Mouse (Mus musculus) limb, embryonic 14.5 days (tissue): ENCODE data around the gene Slc16a5. TPM values are rescaled to one million over a fixed set of nuclear protein-coding genes. Genes with fewer than 3 reads are reported as not detected.

Experiments used
- ATAC-seq: fragments of 200-750 bp; cut with Nextera tagmentation; 2 replicates; pipeline ENCODE4 v1.8.0; 2017; ENCODE audit warnings: low read depth, moderate number of reproducible peaks, moderate TSS enrichment; ENCODE audit not compliant: low FRiP score
- DNase-seq: peaks from one replicate; pipeline ENCODE4 v3.0.0-alpha.2; 2015; ENCODE audit warnings: low spot score
- H3K27ac ChIP-seq: fragments of 300-500 bp; sonication (generic); replicated peaks from 2 replicates; pipeline ENCODE4 v1.5.1; 2014; ENCODE audit warnings: low read depth, mild to moderate bottlenecking, low read length, moderate library complexity, mixed read lengths
- H3K27me3 ChIP-seq: fragments of 300-500 bp; sonication (generic); 2 replicates; pipeline ENCODE4 v1.6.1; 2014; ENCODE audit warnings: low read length, mixed read lengths; ENCODE audit not compliant: control insufficient read depth, insufficient read depth
- H3K36me3 ChIP-seq: fragments of 300-500 bp; sonication (generic); 2 replicates; pipeline ENCODE4 v1.6.1; 2014; ENCODE audit warnings: mild to moderate bottlenecking, low read length, moderate library complexity, mixed read lengths; ENCODE audit not compliant: control insufficient read depth, insufficient read depth
- H3K4me1 ChIP-seq: fragments of 300-500 bp; sonication (generic); 2 replicates; pipeline ENCODE4 v1.6.1; 2014; ENCODE audit warnings: antibody characterized with exemption, low read length, mixed read lengths; ENCODE audit not compliant: control insufficient read depth, insufficient read depth
- H3K4me2 ChIP-seq: fragments of 300-500 bp; sonication (generic); replicated peaks from 2 replicates; pipeline ENCODE4 v1.6.1; 2014; ENCODE audit warnings: low read depth, mild to moderate bottlenecking, low read length, moderate library complexity; ENCODE audit not compliant: severe bottlenecking
- H3K4me3 ChIP-seq: fragments of 300-500 bp; sonication (generic); replicated peaks from 2 replicates; pipeline ENCODE4 v1.5.1; 2014; ENCODE audit warnings: low read length
- H3K9ac ChIP-seq: fragments of 300-500 bp; sonication (generic); 2 replicates; pipeline ENCODE4 v1.6.1; 2014; ENCODE audit warnings: mild to moderate bottlenecking, low read depth, low read length, moderate library complexity; ENCODE audit not compliant: severe bottlenecking
- H3K9me3 ChIP-seq: fragments of 300-500 bp; sonication (generic); 2 replicates; pipeline ENCODE4 v1.6.1; 2016; ENCODE audit warnings: low read length; ENCODE audit not compliant: control insufficient read depth
- POLR2A ChIP-seq: fragments of 200-500 bp; IDR thresholded peaks from 2 replicates; pipeline ENCODE4 v1.8.0; 2012; ENCODE audit warnings: inconsistent platforms, mild to moderate bottlenecking, moderate library complexity, borderline replicate concordance; ENCODE audit not compliant: insufficient read depth, insufficient read length; ENCODE audit errors: extremely low read depth
- WGBS: fragments of 180-500 bp; shearing (Covaris S2); extraction: QIAGEN DNeasy Blood & Tissue Kit; methylation state at CpG from one replicate; pipeline ENCODE4 v1.1.7; 2014; 5-methylcytosine and 5-hydroxymethylcytosine counted together
- polyA plus RNA-seq, 2 experiments: library from polyadenylated mRNA; depleted of rRNA in 1 of 2; stranded (reverse) in 1 of 2; unstranded in 1 of 2; fragments of >200 nt; fragmentation: Nextera tagmentation in 1 of 2; extraction: Ambion mirVana in 1 of 2; gene quantifications; 2 replicates each; pipeline versions ENCODE4 v1.2.1 to v1.2.3; 2012 to 2014

Slc16a5 gene
- polyA plus RNA-seq, 2 experiments = 0.04 TPM; not detected in 1

DNA sequence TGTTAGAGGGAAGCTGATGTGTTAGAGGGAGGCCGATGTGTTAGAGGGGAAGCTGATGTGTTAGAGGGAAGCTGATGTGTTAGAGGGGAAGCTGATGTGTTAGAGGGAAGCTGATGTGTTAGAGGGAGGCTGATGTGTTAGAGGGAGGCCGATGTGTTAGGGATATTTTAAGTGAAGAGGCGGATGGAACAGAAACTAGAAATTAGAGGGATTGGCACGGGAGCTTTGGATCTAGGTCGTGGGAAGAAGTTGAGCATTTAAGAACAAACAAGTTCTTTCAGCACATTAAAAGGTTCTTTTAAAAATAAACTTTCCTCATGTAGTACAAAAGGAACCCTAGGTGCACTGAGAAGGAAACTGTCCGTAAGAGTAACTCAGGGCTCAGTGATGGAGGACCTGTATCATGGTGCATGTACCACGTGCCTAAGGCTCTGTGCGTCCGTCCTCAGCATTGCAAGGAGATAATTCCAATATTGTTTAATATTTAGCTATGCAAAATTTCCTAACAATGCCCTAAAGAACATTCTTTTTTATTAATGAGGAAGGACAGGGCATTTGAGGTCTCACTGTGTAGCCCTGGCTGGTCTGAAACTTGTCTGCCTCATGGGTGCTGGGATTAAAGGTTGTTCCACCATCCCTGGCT is 16.1 kb downstream of the Slc16a5 start:
- no peak overlapping the region for H3K4me3 ChIP-seq
- no peak overlapping the region for H3K4me2 ChIP-seq
- no peak overlapping the region for H3K9ac ChIP-seq
- peaks cover 8% of the 10 kb centered on the region; the same call in 1 of the 2 replicates for H3K4me1 ChIP-seq
- H3K27me3 ChIP-seq = no peaks in the 10 kb centered on the region
- 86% methylated on average over 9 of the region's 9 CpGs for WGBS
- no peaks in the 10 kb centered on the region for H3K9me3 ChIP-seq
- ATAC-seq = no peak
- no peaks in the 10 kb centered on the region for H3K36me3 ChIP-seq
- no peak overlapping the region for H3K27ac ChIP-seq
- no peak for TF ChIP-seq POLR2A
- no peak for DNase-seq

DNA sequence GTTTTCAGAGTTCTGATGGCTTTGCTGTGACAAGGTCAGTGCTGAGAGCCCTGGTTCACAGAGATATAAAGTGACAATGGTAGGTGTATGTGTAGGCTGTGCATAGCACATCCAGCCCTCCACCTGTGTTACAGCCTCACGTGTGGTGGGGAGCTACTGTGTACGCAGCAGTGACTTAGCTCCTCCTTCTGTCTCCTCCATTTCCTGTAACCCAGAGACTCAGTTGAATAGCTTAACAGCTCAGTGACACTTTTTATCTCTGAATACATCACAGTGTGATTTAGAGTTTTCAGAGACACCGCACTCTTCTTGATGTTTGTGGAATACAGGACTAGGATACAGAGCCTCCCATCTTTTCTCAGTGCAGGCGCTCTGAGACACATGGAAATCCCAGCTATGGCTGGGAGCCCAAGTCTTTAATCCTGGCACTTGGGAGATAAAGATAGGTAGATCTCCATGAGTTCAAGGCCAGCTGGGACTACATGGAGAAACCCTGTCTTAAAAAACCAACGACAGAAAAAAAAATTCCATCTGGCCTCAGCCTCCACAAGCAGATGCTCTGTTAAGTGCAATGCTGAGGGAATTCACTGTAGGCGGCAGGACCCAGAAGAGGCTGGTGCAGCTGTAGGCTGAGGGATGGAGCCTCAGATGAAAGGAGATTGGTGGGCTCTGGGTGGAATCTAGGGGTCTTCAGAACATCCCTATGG is 19.4 kb downstream of the Slc16a5 start:
- Histone ChIP-seq H3K27me3 (no peaks in the 10 kb centered on the region), H3K36me3 (no peaks in the 10 kb centered on the region), H3K9ac (no peak overlapping the region), H3K4me3 (no peak overlapping the region), H3K4me2 (no peak overlapping the region), H3K4me1 (no peaks in the 10 kb centered on the region), H3K9me3 (no peaks in the 10 kb centered on the region), H3K27ac (no peak overlapping the region)
- ATAC-seq = no peak
- TF ChIP-seq POLR2A = no peak
- 84% methylated on average over 6 of the region's 6 CpGs for WGBS
- DNase-seq = no peak

DNA sequence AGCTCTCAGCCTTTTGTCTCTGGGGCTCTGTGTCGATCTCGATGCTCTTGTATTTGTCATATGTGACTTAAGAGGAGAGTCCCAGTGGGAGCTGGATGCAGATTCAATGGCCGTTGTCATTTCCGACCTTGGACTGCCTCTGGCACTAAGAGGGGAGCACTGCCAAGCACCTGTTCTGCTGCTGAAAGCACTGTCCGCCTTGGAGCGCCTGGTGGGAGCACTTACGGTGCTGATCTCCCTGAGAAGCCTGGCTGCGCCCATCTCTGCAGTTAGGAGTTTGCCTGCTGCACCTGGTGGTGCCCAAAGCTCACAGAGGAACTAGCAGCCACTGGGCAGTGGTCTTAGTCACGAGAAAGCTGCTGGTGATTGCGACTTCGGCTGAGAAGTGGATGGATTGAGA is 21.0 kb downstream of the Slc16a5 start:
- DNase-seq (no peak), ATAC-seq (no peak)
- TF ChIP-seq POLR2A = no peak
- H3K4me1 ChIP-seq = no peaks in the 10 kb centered on the region
- no peak overlapping the region for H3K4me2 ChIP-seq
- no peak overlapping the region for H3K27ac ChIP-seq
- H3K27me3 ChIP-seq = no peaks in the 10 kb centered on the region
- H3K36me3 ChIP-seq = no peaks in the 10 kb centered on the region
- no peak overlapping the region for H3K4me3 ChIP-seq
- H3K9me3 ChIP-seq = no peaks in the 10 kb centered on the region
- no peak overlapping the region for H3K9ac ChIP-seq
- 72% methylated on average over 11 of the region's 11 CpGs for WGBS

DNA sequence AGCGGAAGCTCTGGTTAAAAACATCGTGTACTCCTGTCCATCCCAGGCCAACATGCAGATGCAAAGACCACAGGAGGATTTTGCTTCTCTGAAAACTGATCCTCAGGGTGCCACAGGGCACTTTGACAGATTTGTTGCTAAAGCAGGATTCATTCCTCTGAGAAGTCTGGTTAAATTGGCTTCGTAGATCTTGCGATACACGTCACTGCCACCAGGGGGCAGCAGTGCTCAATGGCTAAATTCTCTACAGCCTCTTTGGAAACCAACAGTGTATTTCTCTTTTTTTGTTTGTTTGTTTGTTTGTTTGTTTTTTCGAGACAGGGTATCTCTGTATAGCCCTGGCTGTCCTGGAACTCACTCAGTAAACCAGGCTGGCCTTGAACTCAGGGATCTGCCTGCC is 21.5 kb downstream of the Slc16a5 start:
- H3K27ac ChIP-seq = no peak overlapping the region
- no peak for ATAC-seq
- H3K4me2 ChIP-seq = no peak overlapping the region
- no peak for TF ChIP-seq POLR2A
- no peak overlapping the region for H3K9ac ChIP-seq
- DNase-seq = peak; percentile 80
- H3K36me3 ChIP-seq = 0 out of 2 replicates have a peak, but pooled peaks cover 3% of the 10 kb centered on the region
- H3K4me1 ChIP-seq = no peaks in the 10 kb centered on the region
- WGBS = 18% methylated on average over 6 of the region's 6 CpGs
- no peaks in the 10 kb centered on the region for H3K27me3 ChIP-seq
- H3K9me3 ChIP-seq = no peaks in the 10 kb centered on the region
- no peak overlapping the region for H3K4me3 ChIP-seq

DNA sequence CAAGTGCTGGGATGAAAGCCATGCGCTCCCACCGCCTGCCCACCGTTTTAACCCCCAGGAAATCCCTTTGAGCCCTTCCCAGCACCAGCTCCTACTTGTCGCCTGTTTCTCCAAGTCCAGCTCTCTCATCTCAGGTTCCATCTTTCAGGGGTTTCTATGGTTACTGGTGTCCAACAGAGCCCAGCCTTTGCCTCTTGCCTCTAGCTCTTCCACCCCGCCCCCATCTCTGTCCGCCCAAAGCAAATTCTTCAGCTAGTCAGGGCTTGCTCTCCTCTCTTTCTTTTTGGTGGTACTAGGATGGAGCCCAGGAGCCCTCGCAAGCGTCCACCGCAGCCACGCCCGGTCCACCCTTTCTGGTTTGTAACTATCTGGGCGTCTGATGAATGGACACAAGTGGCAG is 22.9 kb downstream of the Slc16a5 start:
- H3K27ac ChIP-seq = no peak overlapping the region

More for the DNA sequence above, 22.9 kb downstream of the Slc16a5 start:
- peaks cover 16% of the 10 kb centered on the region; the same call in 1 of the 2 replicates for H3K36me3 ChIP-seq
- H3K4me3 ChIP-seq = no peak overlapping the region
- H3K9ac ChIP-seq = no peak overlapping the region
- no peaks in the 10 kb centered on the region for H3K27me3 ChIP-seq
- no peaks in the 10 kb centered on the region for H3K4me1 ChIP-seq
- DNase-seq (no peak), ATAC-seq (peak; percentile 42; the same call in 1 of the 2 replicates)
- 59% methylated on average over 12 of the region's 12 CpGs for WGBS
- no peak for TF ChIP-seq POLR2A
- no peak overlapping the region for H3K4me2 ChIP-seq
- H3K9me3 ChIP-seq = no peaks in the 10 kb centered on the region
